Mouse (Mus musculus): ENCODE measurements around the gene Cutal.
"Not testable (repeated sequence)": the region's sequence is repeated elsewhere in the genome, so short reads cannot be mapped to it uniquely, and the experiment has no call there.

The Cutal gene

DNA sequence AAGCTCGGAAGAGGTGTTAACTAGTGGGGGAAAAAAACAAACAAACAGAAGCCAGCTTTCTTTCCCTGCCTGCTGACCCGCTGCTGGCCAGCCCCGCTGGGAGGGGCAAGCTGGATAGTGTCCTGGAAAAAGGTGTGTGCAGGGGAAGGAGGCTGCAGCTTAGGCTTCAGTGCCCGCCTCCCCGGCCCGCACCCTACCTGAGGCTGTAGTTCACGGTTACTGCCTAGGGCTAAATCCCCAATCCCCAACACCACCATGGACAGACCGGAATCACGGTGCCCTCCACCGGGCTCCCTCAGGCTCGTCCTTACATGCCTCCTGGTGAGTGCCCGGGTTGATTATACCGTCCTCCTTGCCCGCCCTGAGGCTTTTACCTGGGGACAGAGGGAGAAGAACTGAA is at the start of gene Cutal:
TSS of gene Cutal (plus strand) at position 126 of the 400 bp plus-strand sequence.
- DNase-seq (ENCODE audit: low spot score in 2 of 2): no peak

DNA sequence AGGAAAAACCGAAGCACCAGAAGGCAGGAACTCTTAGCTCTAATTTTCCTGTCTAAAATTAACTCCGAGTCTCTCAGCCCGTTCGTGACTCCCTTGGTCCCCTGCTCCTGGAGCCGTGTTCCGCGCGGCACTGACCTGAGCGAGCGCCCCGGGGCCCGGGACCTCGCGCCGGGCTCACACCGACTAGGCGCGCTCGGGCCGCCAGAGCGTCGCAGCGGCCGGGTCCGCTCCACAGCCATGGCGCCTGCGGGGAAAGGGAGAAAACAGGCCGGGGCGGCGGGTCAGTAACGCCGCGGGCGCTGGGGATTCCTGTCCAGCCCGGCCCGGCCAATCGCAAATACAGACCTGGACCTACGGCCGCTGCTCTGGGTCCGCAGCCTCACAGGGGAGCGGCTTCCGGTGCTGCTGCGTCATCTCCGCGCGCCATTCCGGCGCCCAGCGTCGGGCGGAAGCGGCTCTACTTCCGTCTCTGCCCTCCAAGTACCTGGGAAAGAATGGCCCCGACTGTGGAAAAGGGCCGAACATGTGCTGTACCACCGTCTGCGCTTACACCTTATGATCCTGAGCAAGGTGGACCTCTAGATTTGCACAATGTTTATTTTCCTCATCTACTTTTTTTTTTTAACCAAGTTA is 48.3 kb upstream of the Cutal start, which contains the start of gene Fbxw2:
TSS of gene Fbxw2 (minus strand) at position 485 of the 633 bp plus-strand sequence.
- DNase-seq (ENCODE audit: low spot score in 2 of 2): peak; percentile 88 to 92

DNA sequence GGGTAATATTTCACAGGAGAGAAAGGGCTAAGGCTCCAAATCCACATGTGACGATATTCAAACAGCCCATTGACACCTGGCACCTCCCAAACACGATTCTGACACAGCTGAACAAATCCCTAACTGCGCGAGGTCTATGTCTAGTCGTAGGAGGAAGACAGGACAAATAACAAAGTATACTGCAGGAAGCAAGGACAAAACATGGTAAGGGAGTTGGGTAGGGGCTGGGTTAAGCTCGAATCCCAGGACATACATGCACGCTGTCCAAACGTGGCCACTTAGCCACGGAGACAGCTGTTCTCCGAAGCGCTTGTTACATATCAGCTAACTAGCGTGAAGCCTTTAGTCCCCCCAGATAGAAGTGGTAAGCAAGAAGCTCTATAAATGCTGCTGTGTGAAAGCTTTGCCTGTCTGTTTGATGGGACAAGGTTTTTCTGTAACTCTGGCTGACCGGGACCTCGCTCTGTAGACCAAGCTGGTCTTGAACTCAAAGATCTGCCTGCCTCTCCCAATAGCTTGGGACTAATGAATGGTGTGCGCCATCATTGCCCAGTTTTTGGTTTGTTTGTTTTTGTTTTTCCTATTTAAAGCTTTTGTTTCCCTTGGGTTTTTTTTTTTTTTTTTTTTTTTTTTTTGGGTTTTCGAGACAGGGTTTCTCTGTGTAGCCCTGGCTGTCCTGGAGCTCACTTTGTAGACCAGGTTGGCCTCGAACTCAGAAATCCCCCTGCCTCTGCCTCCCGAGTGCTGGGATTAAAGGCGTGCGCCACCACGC is 47.5 kb upstream of the Cutal start:
- no peak for DNase-seq (ENCODE audit: low spot score in 2 of 2)

DNA sequence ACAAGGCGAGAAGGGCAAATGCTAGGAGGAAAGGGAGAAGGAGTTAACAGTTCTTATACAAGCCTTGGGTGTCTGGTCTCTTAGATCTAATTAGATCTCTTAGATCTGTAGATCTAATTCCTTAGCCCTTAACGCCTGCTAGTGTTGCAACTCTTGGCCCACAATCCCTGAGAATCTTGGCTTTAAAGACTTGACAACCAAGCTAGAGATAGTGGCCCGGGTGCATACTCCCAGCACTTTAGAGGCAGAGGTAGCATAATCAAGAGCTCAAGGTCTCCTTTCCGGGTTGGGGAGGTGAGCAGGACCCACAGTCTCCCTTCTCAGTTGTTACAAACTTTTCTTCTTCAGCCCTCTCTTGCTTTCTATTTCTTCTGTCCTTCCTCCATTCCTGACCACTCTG is 46.6 kb upstream of the Cutal start:
- no peak for DNase-seq (ENCODE audit: low spot score in 2 of 2)

DNA sequence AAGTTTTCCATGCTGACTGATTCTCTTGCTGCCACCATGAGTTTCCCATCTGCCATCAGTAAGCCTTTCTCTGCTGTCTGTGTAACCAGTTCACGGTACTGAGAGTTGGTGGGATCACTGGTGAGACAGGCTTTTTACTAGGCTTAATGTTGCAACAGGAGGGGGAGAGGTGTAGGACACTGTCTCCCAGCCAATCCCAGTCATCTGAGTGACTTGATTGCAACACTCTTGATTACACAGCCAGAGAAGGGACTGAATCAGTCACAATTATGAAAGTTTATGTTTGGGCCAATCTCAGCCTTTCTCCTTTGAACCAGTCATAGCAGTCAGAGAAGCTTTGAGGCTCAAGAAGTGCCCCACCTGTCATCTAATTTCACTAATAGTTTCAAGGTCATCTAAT is 46.2 kb upstream of the Cutal start:
- DNase-seq (ENCODE audit: low spot score in 2 of 2): no peak

DNA sequence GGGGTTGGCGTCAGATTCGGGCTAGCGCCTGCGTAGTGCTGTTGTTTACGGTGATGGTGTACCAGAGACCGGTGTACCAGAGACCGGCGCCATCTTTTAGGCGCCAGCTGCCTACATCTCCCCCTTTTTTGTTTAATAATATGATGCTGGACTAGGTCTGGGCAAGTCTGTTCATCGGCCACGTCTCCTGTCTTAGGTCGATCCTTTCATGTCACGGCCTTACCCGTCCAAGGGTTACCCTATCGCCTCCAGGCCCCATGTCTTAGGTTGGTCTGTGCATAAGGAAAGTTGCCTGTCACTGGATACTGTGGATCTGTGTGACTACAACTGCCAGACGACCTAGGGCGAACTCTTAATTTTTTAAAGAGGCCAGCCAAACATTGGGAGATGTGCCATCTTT is 44.1 kb upstream of the Cutal start:
- DNase-seq (ENCODE audit: low spot score in 2 of 2): not testable (repeated sequence)

DNA sequence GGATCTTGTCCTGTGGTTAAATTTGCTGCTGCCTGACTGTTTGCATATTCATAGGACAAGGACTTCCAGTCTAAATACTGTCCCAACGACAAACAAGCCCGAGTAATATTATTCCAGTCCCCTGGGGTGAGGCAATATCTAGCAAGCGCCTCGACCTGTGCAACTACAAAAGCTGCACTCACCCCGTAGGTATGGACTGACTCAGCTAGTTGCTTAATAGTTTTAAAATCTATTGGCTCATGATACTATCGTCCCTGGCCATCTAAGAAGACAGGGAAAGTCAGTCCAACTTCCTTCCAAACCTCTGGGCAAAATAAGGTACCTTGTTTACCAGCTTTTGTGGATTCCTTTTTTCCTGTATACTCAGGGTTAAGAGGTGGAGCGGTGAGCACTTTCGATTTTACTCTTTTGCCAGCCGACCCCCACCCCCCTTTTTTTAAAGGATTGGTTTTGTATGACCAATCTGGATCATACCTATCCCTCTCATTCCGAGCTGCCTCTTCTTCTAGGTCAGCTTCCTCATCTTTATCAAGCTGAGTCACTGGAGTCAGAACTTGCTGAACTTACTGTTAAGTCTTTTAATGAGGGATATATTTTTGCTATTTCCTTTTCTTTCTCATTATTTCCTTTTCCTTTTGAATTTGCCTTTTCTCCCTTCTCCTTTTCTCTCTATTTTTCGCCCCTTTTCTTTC is 41.3 kb upstream of the Cutal start, which contains the start of gene Gm34653:
TSS of gene Gm34653 (plus strand) at position 242 of the 692 bp plus-strand sequence.
- not testable (repeated sequence) for DNase-seq (ENCODE audit: low spot score in 2 of 2)

DNA sequence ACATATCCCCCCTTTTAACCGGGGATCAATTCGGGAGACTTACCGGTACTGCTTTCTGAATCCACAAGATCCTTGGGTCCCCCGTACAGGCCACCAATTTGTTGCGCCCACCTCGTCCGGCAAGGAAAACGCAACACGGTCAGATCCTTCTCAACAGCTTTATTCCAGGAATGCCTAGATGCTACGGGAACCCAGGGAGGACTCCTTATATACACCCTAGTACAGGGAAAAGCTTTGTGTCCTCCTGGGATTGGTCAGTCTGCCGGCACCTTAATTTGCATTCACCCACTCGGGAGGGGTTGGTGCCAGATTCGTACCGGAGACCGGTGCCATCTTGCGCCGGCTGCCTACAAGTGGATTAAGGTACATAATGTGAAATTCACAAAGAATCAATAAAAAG is 40.6 kb upstream of the Cutal start:
- no peak for DNase-seq (ENCODE audit: low spot score in 2 of 2)

DNA sequence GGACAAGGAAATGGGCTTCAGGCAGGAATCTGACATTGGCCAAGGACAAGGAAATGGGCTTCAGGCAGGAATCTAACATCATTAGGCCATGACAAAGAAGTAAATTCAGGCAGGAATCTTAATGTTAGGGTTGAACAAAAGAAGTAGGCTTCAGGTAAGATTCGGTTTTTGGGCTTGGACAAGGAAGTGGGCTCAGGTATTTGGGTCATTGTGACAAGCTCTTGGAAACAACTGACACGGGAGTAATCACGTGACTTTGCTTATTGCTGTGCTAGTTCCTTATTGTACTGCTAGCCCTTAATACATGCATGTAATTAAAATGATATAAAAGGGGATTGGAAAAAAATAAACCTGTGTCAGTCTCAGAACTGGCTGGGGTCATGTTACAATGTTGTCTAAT is 38.5 kb upstream of the Cutal start:
- no peak for DNase-seq (ENCODE audit: low spot score in 2 of 2)

DNA sequence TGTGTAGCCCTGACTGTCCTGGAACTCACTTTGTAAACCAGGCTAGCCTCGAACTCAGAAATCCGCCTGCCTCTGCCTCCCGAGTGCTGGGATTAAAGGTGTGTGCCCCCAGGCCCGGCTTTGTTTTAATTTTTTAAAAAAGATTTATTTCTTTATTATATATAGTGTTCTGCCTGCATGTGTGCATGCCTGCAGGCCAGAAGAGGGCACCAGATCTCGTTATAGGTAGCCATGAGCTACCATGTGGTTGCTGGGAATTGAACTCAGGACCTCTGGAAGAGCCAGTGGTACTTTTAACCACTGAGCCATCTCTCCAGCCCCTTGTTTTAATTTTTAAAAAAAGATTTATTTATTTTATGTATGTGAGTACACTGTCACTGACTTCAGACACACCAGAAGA is 34.1 kb upstream of the Cutal start:
- not testable (repeated sequence) for DNase-seq (ENCODE audit: low spot score in 2 of 2)

DNA sequence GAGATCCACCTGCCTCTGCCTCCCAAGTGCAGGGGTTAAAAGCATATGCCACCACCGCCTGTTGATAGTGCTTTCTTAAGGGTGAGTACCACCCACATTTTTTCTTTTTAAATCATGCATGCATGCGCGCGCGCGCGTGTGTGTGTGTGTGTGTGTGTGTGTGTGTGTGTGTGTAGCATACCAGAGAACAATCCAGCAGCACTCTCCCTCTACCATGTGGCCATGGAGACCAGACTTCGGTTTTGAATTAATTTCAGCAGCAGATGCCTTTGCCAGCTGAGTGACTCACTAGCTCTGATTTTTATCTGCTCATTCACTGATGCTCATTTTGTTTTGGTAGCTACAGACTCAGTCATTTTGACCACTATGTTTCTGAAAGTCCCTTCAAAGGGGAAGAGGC is 32.5 kb upstream of the Cutal start:
- DNase-seq (ENCODE audit: low spot score in 2 of 2): no peak

DNA sequence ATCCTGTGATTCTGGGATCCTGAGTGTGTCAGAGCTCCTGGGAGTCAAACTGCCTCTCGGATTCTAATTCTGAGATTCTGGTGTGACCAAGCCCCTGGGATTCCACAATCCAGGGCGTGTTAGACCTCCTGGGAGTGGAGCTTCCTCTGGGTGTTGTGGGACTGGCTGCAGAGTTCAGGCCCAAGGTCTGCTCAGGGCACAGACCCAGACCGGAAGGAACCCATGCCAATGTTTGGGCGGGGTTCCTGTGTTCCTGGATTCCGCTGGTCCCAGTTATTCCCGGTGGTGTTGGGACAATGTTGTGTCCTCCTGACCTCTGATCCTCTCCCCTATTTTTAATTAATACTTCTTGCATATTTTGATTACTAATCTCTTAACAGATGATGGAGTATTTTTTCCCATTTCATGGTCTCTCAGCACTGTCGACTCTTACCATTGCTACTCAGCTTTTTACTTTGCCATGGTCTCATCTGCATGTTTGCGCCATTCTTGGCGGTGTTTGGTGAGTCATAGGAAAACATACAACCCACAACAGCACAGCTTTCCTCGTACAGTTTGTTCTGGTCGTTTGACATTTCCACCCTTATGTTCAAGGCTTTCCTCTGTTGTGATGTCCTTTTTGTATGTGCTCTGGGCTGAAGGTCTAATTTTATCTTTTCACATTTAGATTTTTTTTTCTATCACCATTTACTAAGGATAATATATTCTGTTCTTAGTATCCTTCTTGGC is 30.8 kb upstream of the Cutal start:
- no peak for DNase-seq (ENCODE audit: low spot score in 2 of 2)

DNA sequence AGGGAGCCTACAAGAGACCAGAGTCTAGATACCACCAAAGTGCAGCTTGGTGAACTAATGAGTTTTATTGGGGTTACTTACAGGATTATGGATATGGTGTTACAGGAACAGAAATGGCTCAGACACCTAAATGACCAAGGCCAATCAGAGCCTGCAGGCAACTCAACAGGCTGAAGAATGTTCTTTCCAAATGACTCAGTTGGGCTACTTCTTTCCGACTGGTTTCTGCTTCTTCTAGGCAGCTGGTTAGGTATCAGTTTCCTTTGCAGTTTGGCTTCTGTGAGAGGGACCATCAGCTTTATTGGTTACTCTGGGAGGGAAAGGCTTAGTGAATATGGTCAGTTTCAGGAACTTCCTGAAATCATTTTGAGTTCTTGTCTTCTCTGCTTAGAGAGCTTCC is 26.5 kb upstream of the Cutal start:
- no peak for DNase-seq (ENCODE audit: low spot score in 2 of 2)

DNA sequence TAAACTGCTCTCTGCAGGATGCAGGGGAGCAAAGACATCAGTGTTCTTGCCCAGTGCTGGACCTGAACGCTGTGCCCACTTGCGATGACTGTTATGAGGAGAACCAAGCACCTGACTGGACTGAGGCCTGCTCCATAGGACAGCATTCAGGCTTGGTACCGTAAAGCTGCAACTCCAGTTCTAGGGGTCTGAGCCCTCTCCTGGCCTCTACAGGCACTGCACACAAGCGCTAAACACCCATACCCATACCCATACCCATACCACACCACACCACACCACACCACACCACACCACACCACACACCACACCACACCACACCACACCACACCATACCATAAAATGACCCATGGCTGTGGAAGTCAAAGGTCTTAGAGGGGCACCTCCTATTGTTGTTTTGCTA is 18.9 kb upstream of the Cutal start:
- DNase-seq (ENCODE audit: low spot score in 2 of 2): no peak

DNA sequence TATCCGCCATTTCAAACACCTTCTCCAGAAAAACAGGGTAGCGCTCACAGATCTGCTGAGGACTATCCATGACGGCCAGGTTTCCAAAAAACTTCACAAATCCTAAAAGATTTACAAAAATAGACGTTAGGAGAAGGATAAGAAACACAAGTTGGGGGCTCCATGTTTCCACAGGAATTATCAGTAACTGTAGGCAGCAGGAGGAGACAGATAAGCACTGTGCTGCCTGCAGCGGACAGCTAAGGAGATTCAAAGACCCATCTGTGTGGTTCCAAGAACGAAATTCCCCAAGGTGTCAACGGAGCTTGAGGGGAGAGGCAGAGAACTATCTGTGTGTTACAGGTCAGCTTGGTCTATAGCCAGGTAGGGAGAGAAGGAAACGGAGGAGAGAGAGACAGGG is 16.5 kb upstream of the Cutal start:
- no peak for DNase-seq (ENCODE audit: low spot score in 2 of 2)

DNA sequence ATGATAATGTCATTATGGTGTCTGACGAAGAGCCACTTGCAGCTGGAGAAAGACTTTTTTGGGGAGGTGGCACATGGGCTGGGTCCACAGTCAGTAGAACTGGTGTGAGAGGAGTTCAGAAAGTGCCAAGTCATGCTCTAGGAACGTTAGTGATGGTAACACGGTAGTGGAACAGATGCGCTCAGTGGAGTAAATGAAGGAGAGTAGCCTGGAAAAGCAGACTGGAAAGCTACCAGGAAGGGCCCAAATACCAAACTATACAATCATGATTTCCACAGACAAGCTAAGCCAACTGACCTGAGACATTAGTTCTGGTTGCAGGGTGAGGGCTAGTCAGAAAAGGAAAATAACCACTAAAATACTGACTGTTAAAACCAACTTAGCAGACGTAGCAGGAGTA is 4.5 kb upstream of the Cutal start:
- no peak for DNase-seq (ENCODE audit: low spot score in 2 of 2)

DNA sequence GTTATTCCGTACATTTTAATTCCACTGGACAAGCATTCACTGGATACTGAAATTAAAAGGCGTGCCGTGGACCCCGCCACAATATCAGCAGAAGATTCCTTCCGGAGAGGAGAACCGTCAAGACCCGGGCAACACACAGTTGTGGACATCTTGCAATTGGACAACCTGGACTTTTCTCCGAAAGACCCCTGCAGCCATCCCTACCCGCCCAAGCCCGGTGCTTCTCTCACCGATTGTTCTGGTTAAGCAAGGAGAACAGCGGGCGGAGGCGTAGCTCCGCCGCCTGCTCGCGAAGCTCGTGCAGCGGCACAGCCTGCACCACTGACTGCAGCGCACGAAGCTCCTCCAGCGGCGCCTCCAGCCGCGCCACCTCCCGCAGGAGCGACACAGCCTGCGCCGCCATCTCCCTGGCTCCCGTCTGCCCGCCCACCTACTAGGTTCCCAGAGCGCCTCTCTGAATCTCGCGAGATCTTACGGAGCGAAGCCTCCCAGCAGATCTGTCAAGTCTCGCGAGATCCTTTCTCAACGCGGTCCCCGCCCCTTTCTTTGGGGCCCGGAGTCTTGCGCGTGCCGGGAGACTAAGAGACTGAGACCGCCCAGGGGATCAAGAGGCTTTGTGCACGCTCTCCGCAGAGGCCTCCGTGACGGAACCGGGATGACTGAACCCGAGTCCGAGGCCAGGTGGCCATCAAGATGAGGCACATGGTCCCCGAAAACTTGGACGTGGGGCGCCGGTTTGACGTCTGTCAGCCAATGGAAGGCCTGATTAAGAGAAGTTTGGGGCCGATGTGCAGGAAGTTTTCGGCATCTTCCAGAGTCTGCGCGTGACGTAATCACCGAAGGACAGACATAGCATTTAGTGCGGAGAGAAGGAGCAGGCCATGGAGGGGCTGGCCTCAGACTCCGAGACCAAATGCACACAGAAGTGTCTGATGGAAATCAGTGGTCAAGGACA is 3.4 kb upstream of the Cutal start:
- peak; percentile 91 to 93 for DNase-seq (ENCODE audit: low spot score in 2 of 2)

DNA sequence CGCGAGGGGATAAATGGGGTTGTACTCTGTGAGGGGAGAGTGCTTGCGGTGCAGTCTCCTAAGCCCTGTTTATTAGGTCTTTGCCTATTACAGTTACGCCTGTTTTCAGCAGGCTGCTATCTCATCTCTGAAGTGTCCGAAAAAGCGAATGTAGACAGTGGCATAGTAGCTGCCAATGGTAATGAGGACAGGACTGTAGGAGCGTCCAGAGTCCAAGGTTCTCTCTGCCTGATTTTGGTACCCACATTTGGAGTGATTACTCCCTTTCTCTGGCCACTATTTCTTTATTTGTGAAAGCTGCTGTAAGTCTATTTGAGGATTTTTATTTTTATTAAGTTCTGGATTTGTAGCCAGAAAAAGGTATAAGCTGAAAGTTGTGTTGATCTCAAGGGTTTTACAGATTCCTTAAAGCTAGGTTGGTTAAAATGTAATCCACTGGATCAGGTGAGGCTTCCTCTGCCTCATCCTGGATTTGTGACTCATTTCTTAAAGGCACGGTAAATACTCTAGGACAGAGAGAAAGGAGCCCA is 685 bp downstream of the Cutal start, which contains the start of gene Psmd5:
TSS of gene Psmd5 (minus strand) at position 153 of the 530 bp plus-strand sequence.
- no peak for DNase-seq (ENCODE audit: low spot score in 2 of 2)

DNA sequence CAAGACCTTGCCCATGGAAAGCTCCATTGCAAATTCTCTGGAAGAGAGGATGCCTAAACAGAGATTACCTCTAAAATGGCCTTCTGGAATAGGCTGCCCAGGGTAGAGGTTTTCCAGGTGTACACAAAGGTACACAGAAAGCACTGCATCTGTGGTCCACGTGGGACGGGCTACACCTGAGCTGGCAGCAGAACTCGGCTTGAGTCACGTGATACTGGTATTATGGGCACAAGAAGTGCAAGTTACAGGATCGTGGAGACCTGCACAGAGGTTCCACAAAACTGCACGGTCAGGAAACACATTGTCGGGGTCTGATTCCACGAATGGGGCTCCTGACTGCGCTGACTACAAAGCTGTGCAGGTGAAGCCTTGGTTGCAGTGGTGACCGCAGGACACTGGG is 5.9 kb downstream of the Cutal start:
- DNase-seq (ENCODE audit: low spot score in 2 of 2): no peak

DNA sequence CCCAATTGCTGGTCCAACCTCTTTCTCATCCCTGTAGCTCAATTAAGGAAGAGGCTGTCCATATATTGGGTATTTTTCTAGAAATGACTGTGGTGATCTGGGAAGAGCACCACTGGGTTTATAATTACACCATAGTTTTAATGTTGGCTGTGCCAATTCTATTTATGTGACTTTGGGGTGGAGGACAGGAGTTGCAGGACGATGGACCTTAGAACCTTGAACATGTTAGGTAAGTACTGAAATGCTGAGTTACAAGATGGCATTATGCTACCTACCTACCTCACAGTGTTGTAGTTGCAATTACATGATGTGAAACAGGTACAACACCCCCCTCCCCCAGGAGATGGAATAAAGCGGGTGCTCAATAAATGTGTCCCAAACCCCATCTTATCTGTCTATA is 8.6 kb downstream of the Cutal start:
- no peak for DNase-seq (ENCODE audit: low spot score in 2 of 2)

DNA sequence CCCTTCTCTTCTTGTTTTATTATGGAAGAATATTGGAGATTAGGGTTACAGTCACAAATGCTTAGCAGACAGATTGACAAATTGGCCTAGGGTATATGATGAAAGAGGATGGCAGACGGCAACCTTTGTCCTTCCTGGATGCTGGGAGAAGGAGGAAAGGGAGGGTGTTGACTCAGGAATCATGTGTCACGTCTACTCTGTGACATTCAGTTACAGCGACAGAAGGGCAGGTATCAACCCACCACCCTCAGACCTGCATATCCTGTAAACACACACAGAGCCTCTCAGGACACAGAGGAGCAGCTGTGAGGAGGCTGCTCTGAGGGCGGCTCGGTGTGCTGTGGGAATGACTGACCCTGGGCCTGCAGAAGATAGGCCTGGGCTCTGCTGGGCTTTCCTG is 9.0 kb downstream of the Cutal start:
- no peak for DNase-seq (ENCODE audit: low spot score in 2 of 2)
